Mouse (Mus musculus) cerebellum, adult 2 months (tissue): ENCODE results near the gene Dnajc1.

Experiments used
- CTCF ChIP-seq: fragments of 200-500 bp; IDR thresholded peaks from 2 replicates; pipeline ENCODE4 v1.5.1; 2011; ENCODE audit warnings: low read depth, mild to moderate bottlenecking, control low read depth, low read length, moderate library complexity, borderline replicate concordance; ENCODE audit not compliant: insufficient read depth
- POLR2A ChIP-seq: fragments of 200-500 bp; IDR thresholded peaks from 2 replicates; pipeline ENCODE4 v1.6.1; 2011; ENCODE audit warnings: low read length, control low read depth, borderline replicate concordance; ENCODE audit not compliant: insufficient read depth

DNA sequence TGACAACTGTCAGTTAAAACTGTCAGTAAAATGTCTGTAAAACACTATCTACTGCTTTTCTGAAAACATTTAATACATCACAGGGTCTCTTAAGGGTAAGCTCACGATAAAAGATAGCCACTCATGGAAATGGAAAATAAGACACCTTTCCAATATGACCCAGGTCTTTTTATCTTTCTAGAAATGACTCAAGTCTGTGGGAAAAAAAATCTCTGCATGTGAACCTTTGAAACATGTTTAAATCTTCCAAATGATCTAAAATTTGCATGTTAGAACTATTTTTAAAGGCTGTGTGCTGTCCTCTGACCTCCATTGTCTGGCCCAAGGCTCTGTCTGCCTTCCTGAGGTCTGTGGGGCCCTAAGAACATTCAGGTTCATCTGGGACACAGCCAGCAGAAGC is 11.0 kb upstream of the Dnajc1 start:
- TF ChIP-seq POLR2A (no peak), CTCF (no peak)
